Mouse (Mus musculus) megakaryocyte, embryonic 14.5 days (primary cell): ENCODE measurements around the gene Gm20671. TPM values are rescaled to one million over a fixed set of nuclear protein-coding genes. Genes with fewer than 3 reads are reported as not detected.
"Not testable (repeated sequence)": the region's sequence is repeated elsewhere in the genome, so short reads cannot be mapped to it uniquely, and the experiment has no call there.

Experiments
- H3K27me3 ChIP-seq: replicated peaks from 2 replicates; pipeline ENCODE3; 2012; ENCODE audit warnings: inconsistent platforms
- H3K36me3 ChIP-seq: replicated peaks from 2 replicates; pipeline ENCODE3; 2012; ENCODE audit warnings: low read length, inconsistent platforms, mixed read lengths
- H3K4me1 ChIP-seq: 2 replicates; pipeline ENCODE4 v1.6.1; 2012; ENCODE audit warnings: inconsistent platforms
- H3K4me3 ChIP-seq: replicated peaks from 2 replicates; pipeline ENCODE3; 2012; ENCODE audit warnings: moderate library complexity, mild to moderate bottlenecking, inconsistent platforms
- H3K9me3 ChIP-seq: 2 replicates; pipeline ENCODE4 v1.6.1; 2012; ENCODE audit warnings: inconsistent platforms
- FLI1 ChIP-seq: IDR thresholded peaks from 2 replicates; pipeline ENCODE4 v1.6.1; 2012; ENCODE audit warnings: low read length, inconsistent platforms, mixed read lengths
- GATA1 ChIP-seq: IDR thresholded peaks from 3 replicates; pipeline ENCODE4 v1.6.1; 2012; ENCODE audit warnings: mixed read lengths, low read length, inconsistent platforms, borderline replicate concordance
- polyA plus RNA-seq: library from polyadenylated mRNA; stranded (reverse); fragments of >175 nt; gene quantifications from 2 replicates; pipeline ENCODE4 v1.2.3, GENCODE M21; 2012; ENCODE audit warnings: low replicate concordance; ENCODE audit not compliant: insufficient read depth

The Gm20671 gene
- polyA plus RNA-seq, 1 experiment = 1.2 TPM

DNA sequence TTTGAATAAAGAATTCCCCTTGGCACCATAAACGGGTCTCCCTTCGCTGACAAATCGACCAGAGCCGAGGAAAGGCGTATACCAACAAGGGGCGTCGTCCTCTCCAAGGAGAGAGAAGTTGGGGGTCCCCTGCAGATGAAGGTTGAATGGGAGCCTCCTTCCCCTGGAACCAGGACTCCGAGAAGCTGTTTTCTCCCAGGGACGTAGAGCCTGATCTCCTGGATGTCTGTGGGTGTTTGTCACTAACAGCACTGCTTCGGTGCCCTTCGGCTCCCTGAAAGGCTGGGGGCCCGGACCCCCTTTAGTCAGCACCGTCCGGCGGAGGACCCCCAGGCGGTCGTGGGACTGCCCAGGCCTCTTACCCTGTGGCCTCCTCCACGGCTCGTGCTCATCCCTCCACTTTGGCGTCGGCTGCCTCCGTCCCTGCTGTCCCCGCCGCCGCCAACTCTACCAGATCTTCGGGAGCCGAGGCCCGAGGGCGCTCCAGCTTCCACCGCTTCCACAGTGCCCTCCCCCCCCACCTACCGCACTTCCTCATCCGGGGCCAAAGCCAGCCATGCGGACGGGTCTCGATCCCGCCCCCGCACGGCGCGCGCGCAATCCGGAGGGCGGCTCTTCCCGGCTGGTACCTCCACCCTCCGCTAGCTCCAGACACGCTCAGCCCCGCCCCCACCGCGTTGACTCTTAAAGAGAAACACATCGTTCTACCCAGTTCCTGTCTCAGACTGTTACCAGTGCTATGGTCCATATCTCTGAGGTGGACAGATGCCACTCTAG lies 27.0 kb upstream of the Gm20671 start, which contains the start of gene Prr14l:
Gene Prr14l (minus strand): TSS at position 526 of the 777 bp plus-strand sequence.
- TF ChIP-seq FLI1 = no peak
- TF ChIP-seq GATA1 = no peak
- Histone ChIP-seq H3K4me1 (peaks cover 49% of the 10 kb centered on the region), H3K9me3 (no peaks in the 10 kb centered on the region), H3K36me3 (peaks cover 20% of the 10 kb centered on the region), H3K27me3 (no peaks in the 10 kb centered on the region), H3K4me3 (peak within 1 kb of the TSS; percentile 93)

DNA sequence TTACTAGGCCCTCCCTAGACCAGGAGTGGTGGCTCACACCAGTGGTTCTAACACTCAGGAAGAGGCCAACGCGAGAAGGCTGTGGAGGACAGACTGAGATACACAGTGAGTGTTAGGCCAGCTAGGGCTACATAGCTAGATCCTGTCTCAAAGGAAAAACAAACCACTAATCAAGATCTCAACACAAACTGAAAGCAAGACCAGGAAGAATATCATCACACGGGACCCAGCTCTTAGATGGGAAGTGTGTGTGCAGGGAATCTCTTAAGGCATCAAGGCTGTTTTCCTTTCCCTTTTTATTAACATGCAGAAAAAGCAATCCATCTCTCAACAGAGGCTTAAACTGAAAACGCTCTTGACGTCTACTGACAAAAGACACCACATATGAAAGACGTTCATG lies 25.1 kb upstream of the Gm20671 start:
- Histone ChIP-seq H3K4me3 (peak overlapping the region; percentile 90), H3K27me3 (no peaks in the 10 kb centered on the region), H3K36me3 (peaks cover 34% of the 10 kb centered on the region), H3K4me1 (peaks cover 49% of the 10 kb centered on the region), H3K9me3 (no peaks in the 10 kb centered on the region)
- TF ChIP-seq GATA1 (no peak), FLI1 (no peak)

DNA sequence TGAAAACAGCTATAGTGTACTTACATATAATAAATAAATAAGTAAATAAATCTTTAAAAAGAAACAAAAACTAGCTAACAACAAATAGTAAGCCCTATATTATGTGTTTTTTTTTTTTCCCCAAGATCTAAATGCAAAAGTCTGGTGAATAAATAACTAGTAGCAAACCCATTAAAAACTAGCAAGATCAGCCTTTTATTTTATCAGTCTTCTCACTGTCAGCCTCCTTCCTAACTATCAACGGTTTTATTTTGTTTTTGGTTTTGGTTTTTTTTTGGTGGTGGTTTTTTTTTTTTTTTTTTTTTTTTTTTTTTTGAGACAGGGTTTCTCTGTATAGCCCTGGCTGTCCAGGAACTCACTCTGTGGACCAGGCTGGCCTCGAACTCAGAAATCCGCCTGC lies 22.7 kb upstream of the Gm20671 start:
- peaks cover 58% of the 10 kb centered on the region for H3K36me3 ChIP-seq
- not testable (repeated sequence) for H3K27me3 ChIP-seq, H3K4me3 ChIP-seq, H3K9me3 ChIP-seq
- H3K4me1 ChIP-seq = peaks cover 39% of the 10 kb centered on the region

DNA sequence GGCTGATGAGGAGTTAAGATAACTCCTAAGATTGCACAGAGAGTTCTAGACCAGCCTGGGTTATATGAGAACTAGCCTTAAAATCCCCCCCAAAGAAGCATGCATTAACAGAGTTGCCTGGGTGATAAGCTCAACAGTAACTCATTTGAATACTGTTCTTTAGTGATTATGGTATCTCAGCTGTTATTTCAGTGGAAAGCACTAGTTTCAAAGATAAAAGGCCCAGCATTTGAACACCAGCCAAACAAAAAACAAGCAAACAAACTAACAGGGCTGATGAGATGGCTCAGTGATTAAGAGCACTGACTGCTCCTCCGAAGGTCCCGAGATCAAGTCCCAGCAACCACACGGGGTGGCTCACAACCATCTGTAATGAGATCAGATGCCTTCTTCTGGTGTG lies 22.3 kb upstream of the Gm20671 start:
- peaks cover 35% of the 10 kb centered on the region for H3K4me1 ChIP-seq
- no peaks in the 10 kb centered on the region for H3K27me3 ChIP-seq
- H3K9me3 ChIP-seq = no peaks in the 10 kb centered on the region
- H3K36me3 ChIP-seq = peaks cover 62% of the 10 kb centered on the region
- H3K4me3 ChIP-seq = no peak overlapping the region
- TF ChIP-seq GATA1 = no peak
- no peak for TF ChIP-seq FLI1

GRCm38 (mm10) chr5:32840029-32840428 lies 13.1 kb upstream of the Gm20671 start:
- peaks cover 90% of the 10 kb centered on the region for H3K36me3 ChIP-seq
- no peak overlapping the region for H3K4me3 ChIP-seq
- TF ChIP-seq FLI1 = no peak
- no peak for TF ChIP-seq GATA1
- peaks cover 6% of the 10 kb centered on the region; the same call in 1 of the 2 replicates for H3K4me1 ChIP-seq
- H3K9me3 ChIP-seq = no peaks in the 10 kb centered on the region
- no peaks in the 10 kb centered on the region for H3K27me3 ChIP-seq

- Histone ChIP-seq H3K4me3 (no peak overlapping the region), H3K36me3 (peaks cover 90% of the 10 kb centered on the region), H3K27me3 (no peaks in the 10 kb centered on the region), H3K9me3 (no peaks in the 10 kb centered on the region), H3K4me1 (peaks cover 9% of the 10 kb centered on the region)
- TF ChIP-seq GATA1 (no peak), FLI1 (no peak)
Observed at GRCm38 (mm10) chr5:32836976-32837375, 10.1 kb upstream of the Gm20671 start.

- peaks cover 95% of the 10 kb centered on the region for H3K36me3 ChIP-seq
Observed at GRCm38 (mm10) chr5:32834497-32834896, 7.6 kb upstream of the Gm20671 start.

DNA sequence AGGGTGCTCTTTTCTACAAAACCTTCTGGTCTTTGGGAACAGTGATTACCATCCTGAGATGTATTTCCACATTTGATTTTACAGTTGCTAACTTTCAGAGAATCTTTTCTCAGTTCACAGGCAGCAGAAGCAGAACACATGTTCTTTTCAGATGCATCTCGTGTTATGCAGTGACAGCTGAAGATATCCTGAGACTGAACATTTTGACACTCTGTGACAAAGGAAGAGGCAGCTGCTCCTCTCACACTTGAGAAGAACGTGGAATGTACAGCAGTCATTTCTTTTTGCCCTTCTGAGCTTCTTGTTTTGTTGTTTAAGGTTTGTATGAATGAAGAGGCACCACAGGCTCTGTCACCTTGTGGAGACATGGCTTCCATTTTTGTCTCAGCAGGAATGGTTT lies 3.1 kb upstream of the Gm20671 start:
- TF ChIP-seq FLI1 = no peak
- no peak for TF ChIP-seq GATA1
- peaks cover 3% of the 10 kb centered on the region; the same call in 1 of the 2 replicates for H3K4me1 ChIP-seq

More at GRCm38 (mm10) chr5:32834497-32834896, 7.6 kb upstream of the Gm20671 start:
- Histone ChIP-seq H3K4me1 (peaks cover 9% of the 10 kb centered on the region), H3K27me3 (no peaks in the 10 kb centered on the region), H3K9me3 (no peaks in the 10 kb centered on the region), H3K4me3 (no peak overlapping the region)
- TF ChIP-seq GATA1 (no peak), FLI1 (no peak)

GRCm38 (mm10) chr5:32828766-32829165 lies 1.9 kb upstream of the Gm20671 start:
- not testable (repeated sequence) for H3K4me1 ChIP-seq, H3K4me3 ChIP-seq, H3K27me3 ChIP-seq, H3K9me3 ChIP-seq
- H3K36me3 ChIP-seq = peaks cover 87% of the 10 kb centered on the region

More for the DNA sequence above, 3.1 kb upstream of the Gm20671 start:
- H3K4me3 ChIP-seq = no peak overlapping the region
- no peaks in the 10 kb centered on the region for H3K27me3 ChIP-seq
- peaks cover 95% of the 10 kb centered on the region for H3K36me3 ChIP-seq
- no peaks in the 10 kb centered on the region for H3K9me3 ChIP-seq

DNA sequence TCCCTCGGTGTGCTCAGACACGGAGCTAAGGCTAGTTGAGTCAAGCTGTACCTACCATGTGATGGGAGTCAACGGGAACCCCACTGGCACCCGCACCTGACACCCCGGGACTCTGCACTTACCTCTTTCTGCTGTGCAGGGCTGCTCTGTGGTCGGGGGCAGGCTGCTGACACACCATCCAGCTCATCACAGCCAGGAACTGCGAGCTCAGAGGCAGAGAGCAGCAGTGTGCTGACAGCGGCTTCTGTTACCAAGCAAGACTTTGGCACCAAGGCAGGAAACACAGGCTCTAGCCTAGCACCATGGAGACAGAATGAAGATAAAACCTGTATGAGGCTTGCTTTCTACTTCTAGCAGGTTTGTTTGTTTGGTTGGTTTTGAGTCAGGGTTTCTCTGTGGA lies 6.4 kb downstream of the Gm20671 start:
- Histone ChIP-seq H3K9me3 (no peaks in the 10 kb centered on the region), H3K27me3 (no peaks in the 10 kb centered on the region), H3K36me3 (peaks cover 86% of the 10 kb centered on the region), H3K4me1 (peaks cover 4% of the 10 kb centered on the region; the same call in 1 of the 2 replicates), H3K4me3 (no peak overlapping the region)
- no peak for TF ChIP-seq FLI1
- TF ChIP-seq GATA1 = no peak
